Mouse (Mus musculus) C2C12 (cell line): ENCODE measurements around the gene Sept3.

Experiments
- CTCF ChIP-seq: IDR thresholded peaks from one replicate; pipeline ENCODE4 v1.5.1; 2011; ENCODE audit not compliant: control insufficient read depth, insufficient read depth, insufficient read length
- FOSL1 ChIP-seq: IDR thresholded peaks from one replicate; pipeline ENCODE4 v1.8.0; 2011; ENCODE audit warnings: mild to moderate bottlenecking, low read length; ENCODE audit not compliant: poor library complexity, insufficient read depth, severe bottlenecking
- MAX ChIP-seq: IDR thresholded peaks from one replicate; pipeline ENCODE4 v1.6.1; 2011; ENCODE audit warnings: mild to moderate bottlenecking, control low read depth
- MYOD1 ChIP-seq: IDR thresholded peaks from one replicate; pipeline ENCODE4 v1.6.1; 2011; ENCODE audit warnings: low read depth; ENCODE audit not compliant: control insufficient read depth, insufficient read length
- MYOG ChIP-seq: IDR thresholded peaks from one replicate; pipeline ENCODE4 v1.6.1; 2011; ENCODE audit not compliant: control insufficient read depth, insufficient read length; ENCODE audit errors: extremely low read depth

GRCm38 (mm10) chr15:82252097-82252496 lies 22.6 kb upstream of the Sept3 start, which contains the start of gene 1500009C09Rik:
- TF ChIP-seq MAX (no peak), FOSL1 (no peak), CTCF (no peak), MYOG (no peak), MYOD1 (no peak)
